Mouse (Mus musculus): ENCODE data around the gene Rab23.

- TF ChIP-seq CTCF (IDR thresholded peaks at IDR 0.05; ENCODE audit: low read depth, low read length) (no peak), POLR2A (IDR thresholded peaks at IDR 0.05; ENCODE audit: extremely low read depth, insufficient read depth, low read length) (no peak)
Observed at GRCm38 (mm10) chr1:33738681-33739278, 19.1 kb downstream of the Rab23 start.
